Mouse (Mus musculus) bone marrow, adult 2 months (tissue): ENCODE results near the gene Nelfe.
"Not testable (repeated sequence)": the region's sequence is repeated elsewhere in the genome, so short reads cannot be mapped to it uniquely, and the experiment has no call there.

Source experiments
- CTCF ChIP-seq: fragments of 200-500 bp; IDR thresholded peaks from 2 replicates; pipeline ENCODE4 v1.5.1; 2011; ENCODE audit warnings: low read length, control low read depth; ENCODE audit not compliant: control insufficient read depth, insufficient read depth
- POLR2A ChIP-seq: fragments of 200-500 bp; IDR thresholded peaks from 2 replicates; pipeline ENCODE4 v1.6.1; 2011; ENCODE audit warnings: low read depth, mild to moderate bottlenecking, control low read depth, low read length, borderline replicate concordance; ENCODE audit not compliant: control insufficient read depth

- peak; percentile 62 for TF ChIP-seq CTCF
- not testable (repeated sequence) for TF ChIP-seq POLR2A
Measured at GRCm38 (mm10) chr17:34813747-34814146, 36.4 kb upstream of the Nelfe start.
